Comparison of ENCODE assay signal across 26 mouse cellular contexts in genomic region chr13:31576696-31577095, GRCm38 (mm10). TPM values are rescaled to one million over a fixed set of nuclear protein-coding genes. Genes with fewer than 3 reads are reported as not detected.
"Had no signal": no experiment of that assay in that cellular context is flagged by ENCODE, and none has a peak within 500 bp of the region (broad histone marks: within the 10 kb centered on the region; RNA-seq: fewer than 3 reads in every experiment).

No protein-coding gene starts in this region.

- H3K9ac ChIP-seq: heart, embryonic 13.5 days; heart, embryonic 15.5 days; hindbrain, embryonic 13.5 days; hindbrain, embryonic 15.5 days; intestine, embryonic 15.5 days; limb, embryonic 13.5 days; limb, embryonic 15.5 days; liver, embryonic 12.5 days; liver, embryonic 14.5 days had no signal

- H3K4me3 ChIP-seq: heart, adult 2 months; heart, embryonic 13.5 days; heart, embryonic 15.5 days; hindbrain, embryonic 13.5 days; hindbrain, embryonic 15.5 days; intestine, embryonic 15.5 days; limb, embryonic 13.5 days; limb, embryonic 15.5 days; liver, embryonic 12.5 days had no signal

- H3K4me2 ChIP-seq: heart, embryonic 11.5 days; heart, embryonic 13.5 days; heart, embryonic 15.5 days; hindbrain, embryonic 13.5 days; hindbrain, embryonic 15.5 days; intestine, embryonic 15.5 days; limb, embryonic 13.5 days; limb, embryonic 15.5 days; liver, embryonic 12.5 days had no signal

- H3K27ac ChIP-seq: heart, adult 2 months; heart, embryonic 13.5 days; heart, embryonic 15.5 days; hindbrain, embryonic 13.5 days; hindbrain, embryonic 15.5 days; hindbrain, postnatal 0 days; intestine, embryonic 15.5 days; limb, embryonic 13.5 days; limb, embryonic 15.5 days; liver, embryonic 12.5 days; liver, embryonic 14.5 days had no signal

- H3K9me3 ChIP-seq: heart, embryonic 13.5 days; heart, embryonic 15.5 days; hindbrain, embryonic 13.5 days; hindbrain, embryonic 15.5 days; intestine, embryonic 15.5 days; limb, embryonic 13.5 days; limb, embryonic 15.5 days; liver, embryonic 12.5 days had no signal

- H3K4me1 ChIP-seq: heart, embryonic 15.5 days; hindbrain, embryonic 15.5 days; liver, embryonic 12.5 days had no signal

- DNase-seq: gastrocnemius, postnatal 14 days; gastrocnemius, postnatal 36 days; heart, adult 2 months; heart, postnatal 14 days; heart, postnatal 36 days; kidney, postnatal 10 days; layer of hippocampus, adult 9-11 months; layer of hippocampus, postnatal 36 days; left cerebral cortex, postnatal 4 days had no signal

- H3K36me3 ChIP-seq: heart, embryonic 13.5 days; heart, embryonic 15.5 days; hindbrain, embryonic 13.5 days; hindbrain, embryonic 15.5 days; intestine, embryonic 15.5 days; limb, embryonic 13.5 days; limb, embryonic 15.5 days; liver, embryonic 12.5 days had no signal

- H3K27me3 ChIP-seq: hindbrain, embryonic 15.5 days; intestine, embryonic 15.5 days; liver, embryonic 12.5 days had no signal

- ATAC-seq: hindbrain, postnatal 0 days; intestine, embryonic 15.5 days; liver, embryonic 12.5 days had no signal

RNA-seq across cellular contexts. Expression of gene A530084C06Rik, which starts 17.6 kb away (rescaled TPM):
- polyA plus RNA-seq: heart, adult 2 months; heart, embryonic 11.5 days; heart, embryonic 13.5 days; heart, embryonic 15.5 days; heart, postnatal 0 days; hindbrain, embryonic 11.5 days; hindbrain, embryonic 13.5 days; hindbrain, embryonic 15.5 days; hindbrain, postnatal 0 days; intestine, embryonic 15.5 days; kidney, embryonic 16.5 days; limb, embryonic 11.5 days; limb, embryonic 13.5 days; limb, embryonic 15.5 days; liver, embryonic 12.5 days; liver, embryonic 16.5 days had no signal

RNA-seq across cellular contexts. Expression of gene Foxf2, which starts 48.9 kb away (rescaled TPM):
- polyA plus RNA-seq: heart, postnatal 0 days; liver, adult 2 months had no signal
